Mouse (Mus musculus) gastrocnemius, adult 2 months (tissue): Measurements from ENCODE around the gene Exosc9. TPM values are rescaled to one million over a fixed set of nuclear protein-coding genes. Genes with fewer than 3 reads are reported as not detected.

Source experiments
- DNase-seq: peaks from one replicate; pipeline ENCODE4 v3.0.0; 2022
- H3K27ac ChIP-seq: fragments of 200-600 bp; 2 replicates; pipeline ENCODE4 v1.8.1; 2022; ENCODE audit warnings: mild to moderate bottlenecking
- H3K4me3 ChIP-seq: fragments of 200-600 bp; 2 replicates; pipeline ENCODE4 v1.8.1; 2022; ENCODE audit warnings: mild to moderate bottlenecking, moderate library complexity
- CTCF ChIP-seq: fragments of 200-600 bp; IDR thresholded peaks from 2 replicates; pipeline ENCODE4 v1.8.1; 2022; ENCODE audit warnings: antibody characterized with exemption, mild to moderate bottlenecking, moderate library complexity
- intact Hi-C: fragments of 180-260 bp; cut with DNase I; formaldehyde crosslinking; loops from one replicate; pipeline ENCODE4 v1.15.1; 2025
- total RNA-seq, 2 experiments: library from RNA; stranded (reverse); gene quantifications; 2 replicates each; pipeline ENCODE4 v1.2.3; 2021

Exosc9 gene
- total RNA-seq, 2 experiments from 2014 or later: 16.3 to 16.9 TPM

DNA sequence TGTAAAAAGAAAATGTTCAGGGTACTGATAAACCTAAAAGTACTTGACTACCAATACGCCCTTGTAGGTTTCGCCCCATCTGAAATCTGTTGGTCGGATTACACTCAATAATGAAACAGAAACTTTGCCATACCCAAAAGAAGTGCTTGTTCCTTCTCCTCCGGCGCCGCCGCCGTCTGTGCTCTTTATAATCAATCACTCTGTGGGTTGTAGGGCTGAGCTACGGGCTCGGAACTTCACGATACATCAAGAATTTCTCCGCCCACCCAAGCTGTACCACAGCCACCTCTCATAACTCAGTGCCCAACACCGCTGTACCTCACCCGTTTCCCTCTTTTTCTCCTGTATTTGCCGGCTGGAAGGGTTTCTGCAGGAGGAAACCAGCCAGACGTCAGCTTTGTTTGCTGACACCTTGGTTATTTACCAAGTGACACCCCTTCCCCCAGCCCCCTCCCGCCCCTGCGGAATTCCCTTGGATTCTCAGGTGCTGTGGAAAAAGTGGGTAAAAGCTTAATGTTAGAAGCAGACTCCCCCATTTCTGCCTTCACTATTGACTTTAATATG lies 20.3 kb upstream of the Exosc9 start:
- no peak overlapping the region for H3K27ac ChIP-seq
- TF ChIP-seq CTCF: no peak
- no peak for DNase-seq
- H3K4me3 ChIP-seq: peak overlapping the region; percentile 60
- intact Hi-C loops: no loop called here

DNA sequence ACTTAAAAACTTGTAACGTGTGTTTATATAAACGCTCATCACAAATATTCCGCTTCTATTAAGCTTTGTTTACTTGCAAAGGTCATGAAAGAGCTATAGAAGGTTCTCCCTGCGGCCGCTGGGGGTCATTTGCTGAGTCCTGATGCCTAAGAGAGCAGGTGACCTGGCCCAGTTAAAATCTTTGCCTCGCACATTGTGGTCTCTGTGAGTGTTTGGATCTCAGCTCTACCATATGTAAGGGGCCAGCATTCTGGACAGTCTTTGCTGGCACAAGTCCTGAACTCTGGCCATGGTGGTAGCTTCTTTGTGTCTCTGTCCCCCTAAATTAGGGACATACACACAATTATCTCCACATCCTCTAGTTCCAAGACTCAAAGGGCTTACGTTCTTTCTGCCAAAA lies 19.7 kb upstream of the Exosc9 start:
- H3K27ac ChIP-seq: no peak overlapping the region
- DNase-seq: no peak
- intact Hi-C loops: no loop called here
- H3K4me3 ChIP-seq: no peak overlapping the region
- no peak for TF ChIP-seq CTCF

DNA sequence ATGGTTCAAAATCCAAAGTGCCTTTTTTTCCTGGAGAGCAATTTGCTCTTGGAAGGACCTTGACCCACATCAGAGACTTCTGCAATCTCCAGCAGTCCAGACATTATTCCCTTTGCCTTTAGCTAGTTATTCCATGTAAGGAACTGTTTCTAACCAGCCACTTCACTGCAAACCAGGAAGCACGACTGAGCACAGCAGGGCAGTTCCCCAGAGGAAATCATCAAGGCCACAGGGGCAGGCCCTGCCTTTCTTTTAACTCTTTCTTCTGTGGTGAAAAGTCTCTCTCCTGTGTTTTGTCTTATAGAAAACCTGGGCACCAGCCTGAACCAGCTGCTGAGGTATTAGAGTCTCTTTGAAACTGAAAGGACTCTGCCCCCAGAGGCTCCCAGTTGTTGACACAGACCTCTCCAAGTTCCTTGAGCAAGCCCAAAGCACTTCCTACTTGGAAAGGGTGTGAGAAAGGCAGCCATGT lies 19.2 kb upstream of the Exosc9 start:
- intact Hi-C loops: no loop called here
- Histone ChIP-seq H3K27ac (no peak overlapping the region), H3K4me3 (no peak overlapping the region)
- TF ChIP-seq CTCF: no peak
- no peak for DNase-seq

DNA sequence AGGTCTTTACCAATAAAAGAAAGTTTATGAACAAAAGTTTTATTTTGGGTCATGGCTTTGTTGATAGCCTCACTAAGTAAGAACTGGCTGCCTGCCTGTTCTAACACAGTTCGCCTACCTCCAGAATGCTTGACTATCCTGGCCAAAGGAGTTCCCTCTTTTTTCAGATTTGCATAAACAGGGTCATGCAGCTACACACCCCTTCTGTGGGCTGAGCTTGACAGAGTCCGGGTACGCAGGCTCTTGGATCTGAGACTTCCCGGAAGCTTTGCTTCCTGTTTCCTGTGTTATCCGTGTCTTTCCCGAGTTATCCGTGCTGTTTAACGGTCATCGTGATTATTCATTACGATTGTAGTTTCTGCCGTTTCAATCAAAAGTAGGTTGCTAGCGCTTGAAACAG lies 16.4 kb upstream of the Exosc9 start:
- no peak for DNase-seq
- no peak for TF ChIP-seq CTCF
- intact Hi-C loops: no loop called here
- peak overlapping the region; percentile 26; the same call in 1 of the 2 replicates for H3K4me3 ChIP-seq
- no peak overlapping the region for H3K27ac ChIP-seq

DNA sequence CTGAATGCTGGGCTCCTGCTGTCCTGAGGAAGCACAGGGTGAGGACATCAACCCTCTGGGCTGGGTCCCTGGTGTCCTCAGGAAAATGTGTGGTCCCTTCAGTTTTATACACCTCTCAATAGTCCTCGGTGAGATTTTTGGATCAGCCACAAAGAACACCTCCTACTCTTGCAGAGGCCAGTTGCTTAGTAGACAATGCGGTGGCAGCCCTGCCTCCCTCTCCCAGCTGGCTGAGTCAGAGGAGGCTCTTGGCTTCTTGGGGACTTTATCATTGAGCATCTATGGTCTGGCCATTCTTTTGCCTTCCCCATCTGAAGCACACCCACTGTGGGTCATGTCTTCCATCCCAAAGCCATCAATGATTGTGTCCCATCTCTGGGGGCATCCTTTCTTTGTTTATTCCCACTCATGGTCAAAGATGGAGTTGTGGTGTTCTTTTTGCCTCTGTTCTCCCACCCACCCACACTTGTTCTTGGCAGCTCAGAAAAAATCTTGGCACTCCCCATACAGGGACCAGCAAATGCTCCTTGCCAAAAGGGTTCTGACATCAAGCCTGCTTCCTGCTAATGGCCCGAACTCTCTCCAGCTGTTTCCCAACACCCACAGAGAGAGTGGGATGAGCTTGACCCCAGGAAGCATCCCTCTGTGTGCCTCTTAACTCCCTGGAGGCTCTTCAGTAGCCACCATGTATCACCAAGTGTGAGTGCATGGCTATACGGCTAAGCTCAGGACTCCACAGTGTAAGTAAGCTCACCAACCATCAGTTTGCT lies 14.5 kb upstream of the Exosc9 start:
- intact Hi-C loops: no loop called here
- no peak overlapping the region for H3K4me3 ChIP-seq
- H3K27ac ChIP-seq: no peak overlapping the region
- TF ChIP-seq CTCF: no peak
- DNase-seq: no peak

DNA sequence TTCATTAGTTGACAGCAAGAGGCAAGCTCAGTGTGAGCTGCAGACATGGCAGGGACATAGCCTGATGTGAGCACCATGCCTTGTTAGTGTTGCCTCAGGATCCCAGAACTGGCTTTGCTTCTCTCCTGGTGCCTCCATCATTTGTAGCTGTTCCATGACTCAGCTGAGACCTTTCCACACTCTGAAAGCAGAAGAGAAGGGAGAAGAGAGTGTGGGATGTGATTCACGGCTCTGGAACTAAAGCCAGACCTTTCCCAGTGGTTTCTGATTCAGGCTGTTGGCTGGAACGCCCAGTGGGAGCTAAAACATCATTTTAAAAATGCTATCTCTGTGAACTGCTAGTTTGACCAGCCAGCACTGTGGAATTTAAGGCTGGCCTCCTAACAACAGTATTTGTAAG lies 11.7 kb upstream of the Exosc9 start:
- no peak for TF ChIP-seq CTCF
- Histone ChIP-seq H3K4me3 (no peak overlapping the region), H3K27ac (no peak overlapping the region)
- intact Hi-C loops: no loop called here
- DNase-seq: peak; percentile 21

DNA sequence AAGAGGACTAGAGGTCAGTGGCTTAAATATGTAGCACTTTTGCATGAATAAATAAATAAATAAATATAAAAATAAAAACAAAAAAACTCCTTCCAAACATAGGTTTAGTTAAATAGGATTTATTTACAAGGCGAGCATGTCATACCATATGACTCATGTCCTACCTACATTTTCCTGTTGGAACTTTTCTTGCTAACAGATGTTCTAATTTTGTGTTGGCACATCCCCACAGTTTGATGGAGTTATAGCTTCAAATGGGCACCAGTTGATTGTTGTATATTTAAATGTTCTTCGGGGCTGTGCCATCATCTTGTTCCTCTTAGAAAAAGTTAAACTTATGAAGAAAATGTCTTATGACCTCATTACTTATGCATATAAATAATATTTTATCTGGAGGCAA lies 11.0 kb upstream of the Exosc9 start:
- DNase-seq: no peak
- intact Hi-C loops: no loop called here
- no peak overlapping the region for H3K4me3 ChIP-seq
- no peak for TF ChIP-seq CTCF
- H3K27ac ChIP-seq: no peak overlapping the region

DNA sequence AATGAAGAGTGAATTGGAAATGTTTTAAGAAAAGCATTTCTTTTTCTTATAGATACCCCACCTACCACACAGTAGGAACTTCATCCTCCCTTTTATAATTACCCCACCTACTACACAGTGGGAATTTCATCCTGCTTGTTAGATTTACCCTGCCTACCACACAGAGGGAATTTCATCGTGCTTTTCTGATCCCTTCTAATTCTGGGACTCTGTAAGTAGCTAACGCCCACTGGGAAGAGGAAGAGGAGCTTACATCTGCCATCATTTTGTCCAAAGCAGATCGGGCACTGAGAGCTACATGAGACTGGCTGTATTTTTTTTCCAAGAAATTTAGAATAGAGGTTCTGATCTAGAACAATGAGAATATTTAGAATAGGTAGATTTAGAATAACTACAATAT lies 7.4 kb upstream of the Exosc9 start:
- intact Hi-C loops: no loop called here
- DNase-seq: no peak
- no peak overlapping the region for H3K27ac ChIP-seq
- no peak for TF ChIP-seq CTCF
- H3K4me3 ChIP-seq: no peak overlapping the region

DNA sequence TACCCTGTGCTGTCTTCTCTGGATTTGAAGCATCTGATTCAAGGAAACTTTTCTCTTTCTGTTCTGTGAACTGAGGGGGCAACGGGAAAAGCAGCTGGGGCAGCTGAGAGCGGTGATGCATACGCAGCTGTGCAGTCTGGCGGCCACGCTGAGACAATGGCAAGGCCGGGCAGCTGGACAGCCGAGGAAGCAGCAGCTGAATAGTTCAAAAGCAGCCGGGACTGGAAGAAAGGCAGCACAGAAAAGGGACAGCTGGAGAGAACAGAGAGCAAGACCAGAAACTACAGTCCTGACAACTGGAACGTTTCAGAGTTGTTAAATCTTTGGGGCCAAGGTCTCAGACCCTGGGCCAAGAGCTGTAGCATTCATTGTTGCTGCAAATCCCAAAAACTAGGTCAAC lies 1.1 kb upstream of the Exosc9 start:
- TF ChIP-seq CTCF: no peak
- H3K27ac ChIP-seq: peak overlapping the region; percentile 0; the same call in 1 of the 2 replicates
- intact Hi-C loops: loop anchor here (5.0 kb wide), 1 partner anchor 56 kb away; no protein-coding TSS in a partner anchor
- DNase-seq: peak; percentile 59
- peak overlapping the region; percentile 73 for H3K4me3 ChIP-seq

DNA sequence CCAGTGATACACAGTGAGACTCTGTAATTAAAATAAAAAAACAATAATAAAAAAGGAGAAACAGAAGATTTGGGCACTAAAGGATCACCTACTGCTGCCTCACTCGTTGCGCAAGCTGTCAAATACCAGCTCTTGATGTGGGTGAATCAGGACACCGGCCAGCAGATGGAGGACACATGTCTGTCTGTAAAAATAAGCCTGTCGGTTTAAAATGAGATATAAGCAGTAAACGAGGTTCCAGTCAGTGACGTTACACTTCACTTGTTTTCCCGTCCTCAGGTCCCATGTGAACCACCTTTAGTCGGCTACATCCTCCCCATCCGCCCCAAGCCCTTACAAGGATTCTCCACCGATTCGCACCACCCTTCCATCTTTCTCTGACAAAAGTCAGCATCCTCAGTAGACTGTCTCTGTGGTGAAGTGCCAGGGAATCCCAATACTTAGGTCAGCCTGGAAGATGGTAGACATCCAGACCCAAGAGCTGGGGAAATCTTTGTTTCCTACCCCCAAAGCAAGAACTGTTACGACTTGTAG lies 488 bp upstream of the Exosc9 start:
- intact Hi-C loops: loop anchor here (5.0 kb wide), 1 partner anchor 55 kb away; no protein-coding TSS in a partner anchor
- no peak for DNase-seq

DNA sequence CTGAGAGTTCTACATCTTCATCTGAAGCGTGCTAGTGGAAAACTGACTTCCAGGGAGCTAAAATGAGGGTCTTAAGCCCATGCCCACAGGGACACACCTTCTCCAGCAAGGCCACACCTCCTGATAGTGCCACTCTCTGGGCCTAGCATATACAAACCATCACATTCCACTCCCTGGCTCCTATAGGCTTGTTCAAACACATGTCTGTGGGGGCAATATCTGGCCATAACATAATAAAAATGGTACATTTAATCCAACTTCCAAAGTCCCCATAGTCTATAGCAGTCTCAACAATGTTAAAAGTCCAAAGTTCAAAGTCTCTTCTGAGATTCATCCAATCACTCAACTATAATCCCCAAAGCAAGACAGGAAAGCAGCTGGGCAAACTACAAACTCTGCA lies 5.2 kb downstream of the Exosc9 start:
- TF ChIP-seq CTCF: no peak
- DNase-seq: no peak
- intact Hi-C loops: no loop called here
- Histone ChIP-seq H3K4me3 (no peak overlapping the region), H3K27ac (no peak overlapping the region)

More for the DNA sequence above, 488 bp upstream of the Exosc9 start:
- no peak for TF ChIP-seq CTCF
- peak overlapping the region; percentile 75 for H3K27ac ChIP-seq
- peak overlapping the region; percentile 73 for H3K4me3 ChIP-seq

DNA sequence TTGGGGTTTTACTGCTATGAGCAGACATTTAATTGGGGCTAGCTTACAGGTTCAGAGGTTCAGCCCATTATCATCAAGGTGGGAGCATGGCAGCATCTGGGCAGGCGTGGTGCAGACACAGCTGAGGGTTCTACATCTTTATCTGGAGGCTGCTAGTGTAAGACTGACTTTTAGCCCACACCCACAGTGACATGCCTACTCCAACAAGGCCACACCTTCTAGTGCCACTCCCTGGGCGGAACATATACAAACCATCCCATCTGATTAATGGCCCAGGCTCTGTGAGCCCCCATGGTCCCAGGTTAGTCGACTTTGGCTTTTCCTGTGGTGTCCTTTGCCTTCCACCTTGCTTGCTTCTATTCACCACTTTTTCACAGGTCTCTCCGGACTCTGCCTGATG lies 7.2 kb downstream of the Exosc9 start:
- TF ChIP-seq CTCF: no peak
- intact Hi-C loops: no loop called here
- H3K4me3 ChIP-seq: no peak overlapping the region
- H3K27ac ChIP-seq: no peak overlapping the region
- no peak for DNase-seq

DNA sequence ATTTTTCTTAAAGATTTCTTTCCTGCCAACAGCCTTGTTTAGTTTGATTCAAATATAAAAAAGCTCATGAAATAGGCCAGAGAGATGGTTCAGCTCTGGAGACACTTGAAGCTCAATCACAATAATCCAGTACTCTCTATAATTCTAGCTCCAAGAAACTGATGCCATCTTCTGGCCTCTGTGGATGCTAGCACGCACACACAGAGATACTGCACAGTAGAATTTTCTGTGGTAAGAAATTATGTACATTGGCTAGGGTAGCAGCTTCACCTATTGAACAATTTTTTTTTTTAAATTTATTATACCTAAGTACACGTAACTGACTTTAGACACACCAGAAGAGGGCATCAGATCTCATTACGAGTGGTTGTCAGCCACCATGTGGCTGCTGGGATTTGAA lies 11.3 kb downstream of the Exosc9 start:
- intact Hi-C loops: no loop called here
- TF ChIP-seq CTCF: no peak
- Histone ChIP-seq H3K4me3 (no peak overlapping the region), H3K27ac (no peak overlapping the region)
- DNase-seq: no peak

DNA sequence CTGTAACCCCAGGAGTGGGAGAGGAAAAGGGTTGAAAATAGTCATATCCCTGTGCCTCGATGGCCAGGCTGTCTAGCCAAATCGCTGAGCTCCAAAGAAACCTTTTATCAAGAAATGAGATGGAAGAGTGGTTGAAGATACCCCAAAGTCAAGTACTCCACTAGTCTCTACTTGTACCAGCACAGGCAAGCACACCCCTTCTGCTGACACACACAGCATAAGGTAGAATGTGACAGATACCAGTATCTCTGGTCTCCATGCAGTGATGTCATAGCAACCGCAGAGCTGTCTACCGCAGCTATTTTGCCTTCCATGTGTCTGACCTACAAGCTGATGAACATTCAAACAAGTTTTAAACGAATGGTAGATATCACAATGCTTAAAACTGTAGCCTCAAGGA lies 17.4 kb downstream of the Exosc9 start:
- Histone ChIP-seq H3K4me3 (no peak overlapping the region), H3K27ac (no peak overlapping the region)
- intact Hi-C loops: loop anchor here (5.0 kb wide), 2 partner anchors 42 to 93 kb away; partner anchors contain the start of genes 1810062G17Rik, Anxa5 and Bbs7
- no peak for TF ChIP-seq CTCF
- DNase-seq: no peak
